Mouse (Mus musculus) bone marrow, adult 2 months (tissue): ENCODE data around the gene Gnmt. TPM values are rescaled to one million over a fixed set of nuclear protein-coding genes. Genes with fewer than 3 reads are reported as not detected.

ENCODE experiments used
- H3K27ac ChIP-seq: fragments of 200-500 bp; 2 replicates; pipeline ENCODE4 v1.5.1; 2012; ENCODE audit warnings: low read depth, mild to moderate bottlenecking, control low read depth, inconsistent platforms, low read length; ENCODE audit not compliant: control insufficient read depth, poor library complexity, insufficient read depth
- H3K4me1 ChIP-seq: fragments of 200-500 bp; 2 replicates; pipeline ENCODE4 v1.6.1; 2011; ENCODE audit warnings: low read length; ENCODE audit not compliant: control insufficient read depth, insufficient read depth
- H3K4me3 ChIP-seq: fragments of 200-500 bp; replicated peaks from 2 replicates; pipeline ENCODE3; 2011; ENCODE audit warnings: mild to moderate bottlenecking, low read depth, low read length, control low read depth; ENCODE audit not compliant: control insufficient read depth
- CTCF ChIP-seq: fragments of 200-500 bp; IDR thresholded peaks from 2 replicates; pipeline ENCODE4 v1.5.1; 2011; ENCODE audit warnings: low read length, control low read depth; ENCODE audit not compliant: control insufficient read depth, insufficient read depth
- POLR2A ChIP-seq: fragments of 200-500 bp; IDR thresholded peaks from 2 replicates; pipeline ENCODE4 v1.6.1; 2011; ENCODE audit warnings: low read depth, mild to moderate bottlenecking, control low read depth, low read length, borderline replicate concordance; ENCODE audit not compliant: control insufficient read depth
- WGBS: fragments of 180-500 bp; shearing (Covaris S2); methylation state at CpG from one replicate; pipeline ENCODE4 v1.1.7; 2018; 5-methylcytosine and 5-hydroxymethylcytosine counted together
- polyA plus RNA-seq: library from polyadenylated mRNA; stranded (reverse); fragments of >200 nt; gene quantifications from 2 replicates; pipeline ENCODE4 v1.2.4, GENCODE M21; 2011; ENCODE audit warnings: low replicate concordance; ENCODE audit not compliant: missing spikeins, insufficient read depth, insufficient read length

The Gnmt gene
- polyA plus RNA-seq, 1 experiment: 2.9 TPM

GRCm38 (mm10) chr17:46690665-46691064, 38.3 kb downstream of the Gnmt start:
- no peak for TF ChIP-seq CTCF
- TF ChIP-seq POLR2A: no peak
- no peak overlapping the region for H3K27ac ChIP-seq

GRCm38 (mm10) chr17:46685913-46686312, 43.1 kb downstream of the Gnmt start:
- H3K4me3 ChIP-seq: no peak overlapping the region
- no peak overlapping the region for H3K27ac ChIP-seq
- peaks cover 4% of the 10 kb centered on the region for H3K4me1 ChIP-seq
- 78% methylated on average over 6 of the region's 6 CpGs for WGBS
- TF ChIP-seq CTCF (no peak), POLR2A (no peak)

More at GRCm38 (mm10) chr17:46690665-46691064, 38.3 kb downstream of the Gnmt start:
- Histone ChIP-seq H3K4me1 (no peaks in the 10 kb centered on the region), H3K4me3 (no peak overlapping the region)
- 77% methylated on average over 12 of the region's 12 CpGs for WGBS

- Histone ChIP-seq H3K4me1 (peaks cover 4% of the 10 kb centered on the region), H3K4me3 (no peak overlapping the region), H3K27ac (no peak overlapping the region)
- TF ChIP-seq CTCF (no peak), POLR2A (no peak)
- WGBS: 92% methylated on average over 16 of the region's 16 CpGs
Observed at GRCm38 (mm10) chr17:46682654-46683389, 46.1 kb downstream of the Gnmt start.

GRCm38 (mm10) chr17:46681466-46682118, 47.4 kb downstream of the Gnmt start:
- Histone ChIP-seq H3K27ac (no peak overlapping the region; the same call in 1 of the 2 replicates), H3K4me1 (peaks cover 4% of the 10 kb centered on the region), H3K4me3 (peak overlapping the region; percentile 65)
- TF ChIP-seq POLR2A: no peak
- TF ChIP-seq CTCF: no peak
- WGBS: 32% methylated on average over 12 of the region's 12 CpGs

GRCm38 (mm10) chr17:46680760-46681373, 48.1 kb downstream of the Gnmt start, which contains the start of gene Klhdc3:
Gene Klhdc3, minus strand, starts transcription at chr17:46680914.
- no peak for TF ChIP-seq CTCF
- peak; percentile 42; the same call in 1 of the 2 replicates for TF ChIP-seq POLR2A
- Histone ChIP-seq H3K4me1 (peaks cover 4% of the 10 kb centered on the region), H3K4me3 (peak within 1 kb of the TSS; percentile 83), H3K27ac (peak within 1 kb of the TSS; percentile 80)
- WGBS: under 1% methylated on average over 49 of the region's 49 CpGs

GRCm38 (mm10) chr17:46679843-46680759, 48.9 kb downstream of the Gnmt start:
- H3K4me3 ChIP-seq: peak overlapping the region; percentile 83
- peak overlapping the region; percentile 80 for H3K27ac ChIP-seq
- TF ChIP-seq CTCF (0 out of 2 replicates have a peak, but pooled peaks have one; percentile 16), POLR2A (no peak)
- H3K4me1 ChIP-seq: peaks cover 4% of the 10 kb centered on the region
- under 1% methylated on average over 34 of the region's 34 CpGs for WGBS

- no peak for TF ChIP-seq CTCF
- TF ChIP-seq POLR2A: no peak
- Histone ChIP-seq H3K27ac (no peak overlapping the region), H3K4me3 (no peak overlapping the region), H3K4me1 (peaks cover 6% of the 10 kb centered on the region)
- 80% methylated on average over 9 of the region's 9 CpGs for WGBS
Observed at GRCm38 (mm10) chr17:46678911-46679310, 50.1 kb downstream of the Gnmt start.
